Mouse (Mus musculus): ENCODE measurements around the gene Clstn1. TPM values are rescaled to one million over a fixed set of nuclear protein-coding genes. Genes with fewer than 3 reads are reported as not detected.
"Not testable (repeated sequence)": the region's sequence is repeated elsewhere in the genome, so short reads cannot be mapped to it uniquely, and the experiment has no call there.

Gene Clstn1
- total and polyA plus RNA-seq, 3 experiments, result 6.1 to 26.6 TPM; not detected in 1

- no peak overlapping the region for H3K4me3 ChIP-seq (ENCODE audit: control insufficient read depth in 1 of 2, insufficient read depth in 1 of 2, low read depth in 2 of 2, low read length in 2 of 2)
- no peaks in the 10 kb centered on the region for H3K9me3 ChIP-seq (replicated peaks; ENCODE audit: insufficient read depth, low read length)
- TF ChIP-seq RAD21 (IDR thresholded peaks at IDR 0.05; ENCODE audit: low read depth, low read length) (peak; percentile 25), TCF12 (IDR thresholded peaks at IDR 0.05; ENCODE audit: low read depth, low read length) (no peak), BHLHE40 (IDR thresholded peaks at IDR 0.05; ENCODE audit: borderline replicate concordance, low read depth, low read length) (no peak), CTCF (IDR thresholded peaks at IDR 0.05 in 2 of 3, conservative IDR thresholded peaks at IDR 0.05 in 1 of 3; ENCODE audit: control insufficient read depth in 1 of 3, insufficient read depth in 1 of 3, low read depth in 2 of 3, low read length in 3 of 3, poor library complexity in 1 of 3, severe bottlenecking in 1 of 3) (peak; percentile 46 to 47 (median 46)), SMC3 (IDR thresholded peaks at IDR 0.05; ENCODE audit: low read depth, low read length) (peak; percentile 38), JUND (IDR thresholded peaks at IDR 0.05; ENCODE audit: low read depth, low read length) (no peak), MAX (IDR thresholded peaks at IDR 0.05; ENCODE audit: low read length) (no peak)
- no peak overlapping the region for H3K9ac ChIP-seq (ENCODE audit: control insufficient read depth, low read depth, low read length, poor library complexity, severe bottlenecking)
- H3K27ac ChIP-seq (ENCODE audit: control insufficient read depth, low read depth, low read length), result no peak overlapping the region
- peak; percentile 43 for DNase-seq (ENCODE audit: low read depth, low spot score)
- H3K36me3 ChIP-seq (ENCODE audit: control insufficient read depth in 1 of 2, insufficient read depth in 2 of 2, low read length in 2 of 2), result no peaks in the 10 kb centered on the region
- no peaks in the 10 kb centered on the region for H3K79me2 ChIP-seq (ENCODE audit: control insufficient read depth, insufficient read depth, low read length, poor library complexity)
- H3K27me3 ChIP-seq (ENCODE audit: control insufficient read depth in 1 of 2, insufficient read depth in 2 of 2, low read length in 2 of 2), result peaks cover 3 to 4% of the 10 kb centered on the region in 2 experiments
- H3K4me1 ChIP-seq (ENCODE audit: control insufficient read depth in 1 of 2, insufficient read depth in 2 of 2, low read length in 2 of 2), result no peaks in the 10 kb centered on the region
Measured at GRCm38 (mm10) chr4:149614869-149615268, 28.6 kb downstream of the Clstn1 start.

GRCm38 (mm10) chr4:149616999-149617398, 30.7 kb downstream of the Clstn1 start:
- not testable (repeated sequence) for H3K9ac ChIP-seq (ENCODE audit: control insufficient read depth, low read depth, low read length, poor library complexity, severe bottlenecking); DNase-seq (ENCODE audit: low read depth, low spot score); H3K27ac ChIP-seq (ENCODE audit: control insufficient read depth, low read depth, low read length); H3K4me1 ChIP-seq (ENCODE audit: control insufficient read depth in 1 of 2, insufficient read depth in 2 of 2, low read length in 2 of 2); H3K36me3 ChIP-seq (ENCODE audit: control insufficient read depth in 1 of 2, insufficient read depth in 2 of 2, low read length in 2 of 2); H3K9me3 ChIP-seq (replicated peaks; ENCODE audit: insufficient read depth, low read length); H3K4me3 ChIP-seq (ENCODE audit: control insufficient read depth in 1 of 2, insufficient read depth in 1 of 2, low read depth in 2 of 2, low read length in 2 of 2); H3K79me2 ChIP-seq (ENCODE audit: control insufficient read depth, insufficient read depth, low read length, poor library complexity)
- H3K27me3 ChIP-seq (ENCODE audit: control insufficient read depth in 1 of 2, insufficient read depth in 2 of 2, low read length in 2 of 2), result peaks cover 7 to 12% of the 10 kb centered on the region in 2 experiments

- DNase-seq (ENCODE audit: low read depth, low spot score), result no peak
- H3K27ac ChIP-seq (ENCODE audit: control insufficient read depth, low read depth, low read length), result no peak overlapping the region
- H3K79me2 ChIP-seq (ENCODE audit: control insufficient read depth, insufficient read depth, low read length, poor library complexity), result no peaks in the 10 kb centered on the region
- no peaks in the 10 kb centered on the region for H3K36me3 ChIP-seq (ENCODE audit: control insufficient read depth in 1 of 2, insufficient read depth in 2 of 2, low read length in 2 of 2)
- no peaks in the 10 kb centered on the region for H3K4me1 ChIP-seq (ENCODE audit: control insufficient read depth in 1 of 2, insufficient read depth in 2 of 2, low read length in 2 of 2)
- peaks cover 7 to 13% of the 10 kb centered on the region in 2 experiments for H3K27me3 ChIP-seq (ENCODE audit: control insufficient read depth in 1 of 2, insufficient read depth in 2 of 2, low read length in 2 of 2)
- no peak for TF ChIP-seq KAT2A (conservative IDR thresholded peaks at IDR 0.05; ENCODE audit: low read depth, low read length)
- TF ChIP-seq ETS1 (IDR thresholded peaks at IDR 0.05; ENCODE audit: low read depth, low read length), result no peak
- no peak for TF ChIP-seq ZMIZ1 (IDR thresholded peaks at IDR 0.05; ENCODE audit: low read depth, low read length)
- TF ChIP-seq RAD21 (IDR thresholded peaks at IDR 0.05; ENCODE audit: low read depth, low read length), result no peak
- TF ChIP-seq USF1 (IDR thresholded peaks at IDR 0.05; ENCODE audit: low read depth, low read length), result no peak
- TF ChIP-seq SIN3A (IDR thresholded peaks at IDR 0.05; ENCODE audit: low read length), result no peak
- TF ChIP-seq JUND (IDR thresholded peaks at IDR 0.05; ENCODE audit: low read depth, low read length), result no peak
- no peak for TF ChIP-seq ZKSCAN1 (IDR thresholded peaks at IDR 0.05; ENCODE audit: low read depth, low read length)
- no peak for TF ChIP-seq HCFC1 (IDR thresholded peaks at IDR 0.05; ENCODE audit: low read depth, low read length)
- no peak for TF ChIP-seq MAZ (IDR thresholded peaks at IDR 0.05; ENCODE audit: low read depth, low read length)
- TF ChIP-seq UBTF (IDR thresholded peaks at IDR 0.05; ENCODE audit: borderline replicate concordance, insufficient read depth, low read depth, low read length), result no peak
- TF ChIP-seq GABPA (IDR thresholded peaks at IDR 0.05; ENCODE audit: low read depth, low read length), result no peak
- no peak for TF ChIP-seq ZNF384 (IDR thresholded peaks at IDR 0.05; ENCODE audit: low read depth, low read length)
- TF ChIP-seq BHLHE40 (IDR thresholded peaks at IDR 0.05; ENCODE audit: borderline replicate concordance, low read depth, low read length), result no peak
- no peak for TF ChIP-seq USF2 (IDR thresholded peaks at IDR 0.05; ENCODE audit: borderline replicate concordance in 1 of 2, insufficient read depth in 1 of 2, low read depth in 1 of 2, low read length in 2 of 2)
- H3K4me3 ChIP-seq (ENCODE audit: control insufficient read depth in 1 of 2, insufficient read depth in 1 of 2, low read depth in 2 of 2, low read length in 2 of 2), result no peak overlapping the region
- H3K9ac ChIP-seq (ENCODE audit: control insufficient read depth, low read depth, low read length, poor library complexity, severe bottlenecking), result no peak overlapping the region
- H3K9me3 ChIP-seq (replicated peaks; ENCODE audit: insufficient read depth, low read length), result no peaks in the 10 kb centered on the region
Measured at GRCm38 (mm10) chr4:149619988-149620387, 33.7 kb downstream of the Clstn1 start.
